Mouse (Mus musculus) CH12.LX (cell line): ENCODE data around the gene Pik3c2g. TPM values are rescaled to one million over a fixed set of nuclear protein-coding genes. Genes with fewer than 3 reads are reported as not detected.

ENCODE experiments used
- DNase-seq: peaks from one replicate; pipeline ENCODE4 v3.0.0-alpha.2; 2013; ENCODE audit errors: extremely low read depth
- H3K27ac ChIP-seq: 2 replicates; pipeline ENCODE4 v1.5.1; 2012; ENCODE audit warnings: low read depth, mild to moderate bottlenecking, control low read depth, moderate library complexity; ENCODE audit not compliant: insufficient read depth
- H3K27me3 ChIP-seq: replicated peaks from 2 replicates; pipeline ENCODE3; 2012; ENCODE audit warnings: inconsistent platforms
- H3K36me3 ChIP-seq, 2 experiments: replicated peaks in 1 of 2; 2 replicates each; pipeline versions ENCODE3 to v1.6.1; 2012; ENCODE audit warnings: inconsistent platforms in 1 of 2, low read length in 1 of 2, mild to moderate bottlenecking in 1 of 2, mixed read lengths in 1 of 2, moderate library complexity in 1 of 2; ENCODE audit not compliant: control insufficient read depth in 1 of 2, insufficient read depth in 1 of 2
- H3K4me1 ChIP-seq, 2 experiments: 2 replicates each; pipeline ENCODE4 v1.6.1; 2012; ENCODE audit warnings: inconsistent platforms in 1 of 2, moderate library complexity in 1 of 2; ENCODE audit not compliant: insufficient read depth in 2 of 2, control insufficient read depth in 1 of 2
- H3K4me2 ChIP-seq: 2 replicates; pipeline ENCODE4 v1.6.1; 2012; ENCODE audit warnings: low read depth, mild to moderate bottlenecking, control low read depth; ENCODE audit not compliant: poor library complexity, insufficient read depth, severe bottlenecking
- H3K4me3 ChIP-seq, 3 experiments: fragments of 150-350 bp in 1 of 3; sonication (generic) in 1 of 3; replicated peaks in 1 of 3; 2 replicates each; pipeline versions ENCODE3 to v1.5.1; 2011 to 2012; ENCODE audit warnings: low read depth in 2 of 3, low read length in 2 of 3, mild to moderate bottlenecking in 2 of 3, moderate library complexity in 2 of 3, control low read depth in 1 of 3, improper control_type of control experiment in 1 of 3, inconsistent platforms in 1 of 3, mixed read lengths in 1 of 3; ENCODE audit not compliant: poor library complexity in 1 of 3
- H3K79me2 ChIP-seq: replicated peaks from 2 replicates; pipeline ENCODE4 v1.6.1; 2012; ENCODE audit warnings: mild to moderate bottlenecking, moderate library complexity; ENCODE audit not compliant: control insufficient read depth, poor library complexity, insufficient read depth, severe bottlenecking; ENCODE audit errors: extremely low read depth
- H3K9ac ChIP-seq: 2 replicates; pipeline ENCODE4 v1.6.1; 2012; ENCODE audit warnings: low read depth, mild to moderate bottlenecking, control low read depth, moderate library complexity; ENCODE audit not compliant: insufficient read depth
- H3K9me3 ChIP-seq: replicated peaks from 2 replicates; pipeline ENCODE3; 2012; ENCODE audit warnings: low read length, inconsistent platforms, mixed read lengths
- BHLHE40 ChIP-seq: IDR thresholded peaks from 2 replicates; pipeline ENCODE4 v1.6.1; 2011; ENCODE audit warnings: mild to moderate bottlenecking, low read depth, low read length, improper control_type of control experiment
- CTCF ChIP-seq, 2 experiments: IDR thresholded peaks in 1 of 2; conservative IDR thresholded peaks in 1 of 2; 2 replicates each; pipeline ENCODE4 v1.5.1; 2011 to 2012; ENCODE audit warnings: low read depth in 2 of 2, low read length in 2 of 2, improper control_type of control experiment in 1 of 2, inconsistent platforms in 1 of 2, mild to moderate bottlenecking in 1 of 2, moderate library complexity in 1 of 2
- ELF1 ChIP-seq: IDR thresholded peaks from 2 replicates; pipeline ENCODE4 v1.6.1; 2014; ENCODE audit warnings: low read depth, mild to moderate bottlenecking, inconsistent platforms, low read length, improper control_type of control experiment
- ETS1 ChIP-seq: conservative IDR thresholded peaks from 2 replicates; pipeline ENCODE4 v1.6.1; 2012; ENCODE audit warnings: low read depth, mild to moderate bottlenecking, inconsistent platforms, low read length, improper control_type of control experiment, moderate library complexity
- GABPA ChIP-seq: IDR thresholded peaks from 2 replicates; pipeline ENCODE4 v1.6.1; 2012; ENCODE audit warnings: low read depth, low read length, improper control_type of control experiment, inconsistent platforms; ENCODE audit not compliant: insufficient replicate concordance
- HCFC1 ChIP-seq: IDR thresholded peaks from 2 replicates; pipeline ENCODE4 v1.6.1; 2012; ENCODE audit warnings: low read depth, mild to moderate bottlenecking, inconsistent platforms, low read length, improper control_type of control experiment
- JUN ChIP-seq: IDR thresholded peaks from 2 replicates; pipeline ENCODE4 v1.6.1; 2011; ENCODE audit warnings: low read depth, mild to moderate bottlenecking, low read length, improper control_type of control experiment, moderate library complexity; ENCODE audit not compliant: insufficient read depth
- MAX ChIP-seq: IDR thresholded peaks from 2 replicates; pipeline ENCODE4 v1.6.1; 2011; ENCODE audit warnings: low read length, improper control_type of control experiment
- MAZ ChIP-seq: IDR thresholded peaks from 2 replicates; pipeline ENCODE4 v1.6.1; 2012; ENCODE audit warnings: low read depth, mild to moderate bottlenecking, inconsistent platforms, low read length, improper control_type of control experiment, moderate library complexity
- MYC ChIP-seq: IDR thresholded peaks from 2 replicates; pipeline ENCODE4 v1.6.1; 2011; ENCODE audit warnings: low read depth, mild to moderate bottlenecking, improper control_type of control experiment, low read length
- NELFE ChIP-seq: IDR thresholded peaks from 2 replicates; pipeline ENCODE4 v1.6.1; 2011; ENCODE audit warnings: low read depth, low read length, improper control_type of control experiment
- PAX5 ChIP-seq: IDR thresholded peaks from 2 replicates; pipeline ENCODE4 v1.6.1; 2012; ENCODE audit warnings: low read length, inconsistent platforms, mixed read lengths
- POLR2A ChIP-seq: IDR thresholded peaks from 2 replicates; pipeline ENCODE4 v1.6.1; 2011; ENCODE audit warnings: low read depth, mild to moderate bottlenecking, improper control_type of control experiment, low read length
- POLR2AphosphoS2 ChIP-seq: IDR thresholded peaks from 2 replicates; pipeline ENCODE4 v1.6.1; 2011; ENCODE audit warnings: low read depth, low read length, improper control_type of control experiment
- RAD21 ChIP-seq: IDR thresholded peaks from 2 replicates; pipeline ENCODE4 v1.6.1; 2011; ENCODE audit warnings: low read depth, mild to moderate bottlenecking, low read length, improper control_type of control experiment, moderate library complexity
- SIN3A ChIP-seq: IDR thresholded peaks from 2 replicates; pipeline ENCODE4 v1.6.1; 2012; ENCODE audit warnings: low read length, improper control_type of control experiment, inconsistent platforms
- TCF12 ChIP-seq: IDR thresholded peaks from 2 replicates; pipeline ENCODE4 v1.6.1; 2014; ENCODE audit warnings: low read depth, mild to moderate bottlenecking, inconsistent platforms, low read length, improper control_type of control experiment
- ZC3H11A ChIP-seq: IDR thresholded peaks from 2 replicates; pipeline ENCODE4 v1.6.1; 2012; ENCODE audit warnings: low read depth, mild to moderate bottlenecking, inconsistent platforms, low read length, improper control_type of control experiment
- ZKSCAN1 ChIP-seq: IDR thresholded peaks from 2 replicates; pipeline ENCODE4 v1.6.1; 2012; ENCODE audit warnings: low read depth, inconsistent platforms, low read length, improper control_type of control experiment, borderline replicate concordance
- ZNF384 ChIP-seq: IDR thresholded peaks from 2 replicates; pipeline ENCODE4 v1.6.1; 2012; ENCODE audit warnings: low read depth, low read length, improper control_type of control experiment, inconsistent platforms
- dilution Hi-C: fragments of 300-500 bp; cut with MboI; formaldehyde crosslinking; loops from 2 replicates; pipeline ENCODE4 v1.14.3; 2020; ENCODE audit warnings: low sequenced_read_pairs; ENCODE audit not compliant: extremely low pct_unique_long_range_greater_than_20kb, extremely low pct_ligation_motif_present
- in situ Hi-C: fragments of 300-500 bp; cut with MboI; formaldehyde crosslinking; loops from 3 replicates; pipeline ENCODE4 v1.14.3; 2019; ENCODE audit warnings: low sequenced_read_pairs, low pct_ligation_motif_present, low pct_unique_long_range_greater_than_20kb, mixed read lengths
- polyA plus RNA-seq: library from polyadenylated mRNA; unstranded; fragments of >175 nt; gene quantifications from 2 replicates; pipeline ENCODE4 v1.2.1, GENCODE M21; 2012; ENCODE audit warnings: low read depth; ENCODE audit not compliant: insufficient read length
- total RNA-seq, 2 experiments: library from RNA; depleted of rRNA; stranded (reverse); fragments of 300-350 nt in 1 of 2; fragments of >200 nt in 1 of 2; gene quantifications; 2 replicates each; pipeline ENCODE4 v1.2.3; 2012 to 2014

Gene Pik3c2g
- total and polyA plus RNA-seq, 3 experiments, result not detected

DNA sequence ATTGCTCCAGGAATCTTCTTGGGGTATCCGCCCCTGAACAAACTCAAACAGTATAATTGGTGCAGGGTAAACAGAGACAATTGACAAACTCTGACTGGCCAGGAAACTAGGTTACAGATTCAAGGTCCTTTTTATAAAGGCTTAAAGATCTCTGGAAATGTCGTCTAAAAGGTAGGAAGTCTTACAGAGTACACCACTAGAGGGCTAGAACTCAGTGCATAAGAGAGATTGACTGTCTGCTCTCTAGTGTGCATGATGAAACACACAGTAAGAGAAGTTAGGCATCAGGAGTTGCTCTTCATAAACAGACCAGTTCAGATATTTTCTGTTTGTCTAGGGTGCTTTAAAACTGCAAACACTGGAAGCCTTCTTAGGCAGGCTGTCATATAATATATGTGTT, 9.4 kb downstream of the Pik3c2g start:
- no peaks in the 10 kb centered on the region for H3K27me3 ChIP-seq
- dilution Hi-C loops, result no loop called here
- TF ChIP-seq ELF1, result no peak
- TF ChIP-seq NELFE, result no peak
- TF ChIP-seq SIN3A, result no peak
- TF ChIP-seq, all 38 proteins: peak for 0
- Histone ChIP-seq H3K4me1 (no peaks in the 10 kb centered on the region), H3K79me2 (no peaks in the 10 kb centered on the region), H3K4me2 (no peak overlapping the region), H3K27ac (no peak overlapping the region), H3K9ac (no peak overlapping the region), H3K4me3 (no peak overlapping the region), H3K36me3 (no peaks in the 10 kb centered on the region), H3K9me3 (peaks cover 64% of the 10 kb centered on the region)
- no peak for DNase-seq
- in situ Hi-C loops, result no loop called here

DNA sequence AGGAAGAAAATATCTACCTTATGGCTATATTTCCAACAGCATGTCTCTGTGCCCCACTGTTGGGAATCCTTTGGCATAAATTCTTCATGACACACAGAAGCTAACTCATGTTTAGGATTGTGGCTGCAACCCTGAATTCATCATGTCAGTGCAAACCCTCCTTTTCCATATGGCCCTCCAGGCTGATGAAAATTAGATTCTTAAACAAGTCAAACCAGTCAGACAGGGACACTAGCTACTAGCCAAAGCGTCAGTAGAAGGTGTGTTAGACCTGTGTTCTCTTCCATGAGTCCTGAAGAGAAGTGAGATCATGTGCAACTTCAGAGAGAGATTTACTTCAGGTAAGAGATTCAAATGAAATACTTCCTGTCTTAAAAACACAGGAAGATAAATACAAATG, 12.2 kb downstream of the Pik3c2g start:
- Histone ChIP-seq H3K4me2 (no peak overlapping the region), H3K27ac (no peak overlapping the region), H3K36me3 (no peaks in the 10 kb centered on the region), H3K4me3 (no peak overlapping the region), H3K9me3 (peaks cover 63% of the 10 kb centered on the region), H3K27me3 (no peaks in the 10 kb centered on the region), H3K9ac (no peak overlapping the region), H3K79me2 (no peaks in the 10 kb centered on the region), H3K4me1 (no peaks in the 10 kb centered on the region)
- in situ Hi-C loops (no loop called here), dilution Hi-C loops (no loop called here)
- no peak for TF ChIP-seq PAX5
- TF ChIP-seq POLR2AphosphoS2, result no peak
- no peak for TF ChIP-seq GABPA
- TF ChIP-seq POLR2A, result no peak
- TF ChIP-seq HCFC1, result no peak
- no peak for TF ChIP-seq ETS1
- TF ChIP-seq ELF1, result no peak
- no peak for TF ChIP-seq ZNF384
- TF ChIP-seq ZKSCAN1, result no peak
- no peak for TF ChIP-seq MAX
- TF ChIP-seq JUN, result no peak
- no peak for TF ChIP-seq RAD21
- no peak for TF ChIP-seq MAZ
- no peak for TF ChIP-seq TCF12
- no peak for TF ChIP-seq CTCF (conservative IDR thresholded peaks at IDR 0.05 in 1 of 2, IDR thresholded peaks at IDR 0.05 in 1 of 2; ENCODE audit: low read depth in 2 of 2, low read length in 2 of 2)
- no peak for TF ChIP-seq NELFE
- TF ChIP-seq BHLHE40, result no peak
- TF ChIP-seq ZC3H11A, result no peak
- no peak for TF ChIP-seq MYC
- DNase-seq, result no peak
